Mouse (Mus musculus) kidney, embryonic 14.5 days (tissue): ENCODE results near the gene Cpne5. TPM values are rescaled to one million over a fixed set of nuclear protein-coding genes. Genes with fewer than 3 reads are reported as not detected.

Experiments used
- ATAC-seq: fragments of 200-750 bp; cut with Nextera tagmentation; 2 replicates; pipeline ENCODE4 v1.8.0; 2017; ENCODE audit warnings: moderate number of reproducible peaks, mild to moderate bottlenecking, moderate TSS enrichment, moderate library complexity; ENCODE audit not compliant: low FRiP score, low TSS enrichment
- H3K27ac ChIP-seq: fragments of 300-500 bp; sonication (generic); 2 replicates; pipeline ENCODE4 v1.5.1; 2014; ENCODE audit warnings: low read depth, mild to moderate bottlenecking, low read length, moderate library complexity, mixed read lengths
- H3K27me3 ChIP-seq: fragments of 300-500 bp; sonication (generic); 2 replicates; pipeline ENCODE4 v1.6.1; 2014; ENCODE audit warnings: mild to moderate bottlenecking, low read length; ENCODE audit not compliant: control insufficient read depth, insufficient read depth
- H3K36me3 ChIP-seq: fragments of 300-500 bp; sonication (generic); 2 replicates; pipeline ENCODE4 v1.6.1; 2014; ENCODE audit warnings: low read length, mixed read lengths; ENCODE audit not compliant: control insufficient read depth, insufficient read depth
- H3K4me1 ChIP-seq: fragments of 300-500 bp; sonication (generic); 2 replicates; pipeline ENCODE4 v1.6.1; 2014; ENCODE audit warnings: low read length, mixed read lengths; ENCODE audit not compliant: control insufficient read depth, insufficient read depth
- H3K4me2 ChIP-seq: fragments of 300-500 bp; sonication (generic); replicated peaks from 2 replicates; pipeline ENCODE4 v1.6.1; 2014; ENCODE audit warnings: low read depth, mild to moderate bottlenecking, low read length
- H3K4me3 ChIP-seq: fragments of 300-500 bp; sonication (generic); 2 replicates; pipeline ENCODE4 v1.5.1; 2014; ENCODE audit warnings: mild to moderate bottlenecking, low read length
- H3K9ac ChIP-seq: fragments of 300-500 bp; sonication (generic); 2 replicates; pipeline ENCODE4 v1.6.1; 2014; ENCODE audit warnings: low read depth, mild to moderate bottlenecking, low read length, moderate library complexity
- H3K9me3 ChIP-seq: fragments of 300-500 bp; sonication (generic); 2 replicates; pipeline ENCODE4 v1.6.1; 2016; ENCODE audit warnings: low read length; ENCODE audit not compliant: control insufficient read depth
- WGBS: fragments of 180-500 bp; shearing (Covaris S2); extraction: QIAGEN DNeasy Blood & Tissue Kit; methylation state at CpG from one replicate; pipeline ENCODE4 v1.1.7; 2014; 5-methylcytosine and 5-hydroxymethylcytosine counted together
- polyA plus RNA-seq: library from polyadenylated mRNA; unstranded; fragments of >200 nt; fragmentation: Nextera tagmentation; extraction: Ambion mirVana; gene quantifications from 2 replicates; pipeline ENCODE4 v1.2.1, GENCODE M21; 2014

Gene Cpne5
- polyA plus RNA-seq, 1 experiment from 2014 or later, result 12.3 TPM

- Histone ChIP-seq H3K9ac (no peak overlapping the region), H3K4me3 (no peak overlapping the region), H3K36me3 (no peaks in the 10 kb centered on the region), H3K4me1 (no peaks in the 10 kb centered on the region), H3K27me3 (no peaks in the 10 kb centered on the region), H3K27ac (no peak overlapping the region), H3K4me2 (no peak overlapping the region), H3K9me3 (no peaks in the 10 kb centered on the region)
- WGBS, result 68% methylated on average over 5 of the region's 5 CpGs
- ATAC-seq, result no peak
These were observed 108.6 kb downstream of the Cpne5 start for GRCm38 (mm10) chr17:29129341-29129740.

- Histone ChIP-seq H3K36me3 (no peaks in the 10 kb centered on the region), H3K9me3 (no peaks in the 10 kb centered on the region), H3K27ac (no peak overlapping the region), H3K4me3 (no peak overlapping the region), H3K4me1 (no peaks in the 10 kb centered on the region), H3K9ac (no peak overlapping the region), H3K4me2 (no peak overlapping the region), H3K27me3 (no peaks in the 10 kb centered on the region)
- 91% methylated on average over 3 of the region's 3 CpGs for WGBS
- no peak for ATAC-seq
These were observed 111.4 kb downstream of the Cpne5 start for GRCm38 (mm10) chr17:29126561-29126960.

GRCm38 (mm10) chr17:29123578-29124174 is 114.3 kb downstream of the Cpne5 start:
- peak; percentile 87 for ATAC-seq
- H3K27me3 ChIP-seq, result no peaks in the 10 kb centered on the region
- H3K4me3 ChIP-seq, result no peak overlapping the region
- 47% methylated on average over 6 of the region's 6 CpGs for WGBS
- H3K4me1 ChIP-seq, result no peaks in the 10 kb centered on the region
- no peak overlapping the region for H3K9ac ChIP-seq
- H3K4me2 ChIP-seq, result no peak overlapping the region
- H3K9me3 ChIP-seq, result no peaks in the 10 kb centered on the region
- peak overlapping the region; percentile 39; the same call in 1 of the 2 replicates for H3K27ac ChIP-seq
- no peaks in the 10 kb centered on the region for H3K36me3 ChIP-seq

- H3K27me3 ChIP-seq, result no peaks in the 10 kb centered on the region
- H3K36me3 ChIP-seq, result no peaks in the 10 kb centered on the region
- no peak overlapping the region for H3K9ac ChIP-seq
- no peak overlapping the region for H3K4me2 ChIP-seq
- no peaks in the 10 kb centered on the region for H3K4me1 ChIP-seq
- WGBS, result 66% methylated on average over 6 of the region's 6 CpGs
- H3K4me3 ChIP-seq, result no peak overlapping the region
- no peaks in the 10 kb centered on the region for H3K9me3 ChIP-seq
- no peak for ATAC-seq
- H3K27ac ChIP-seq, result peak overlapping the region; percentile 39; the same call in 1 of the 2 replicates
These were observed 115.2 kb downstream of the Cpne5 start for GRCm38 (mm10) chr17:29122817-29123216.

- Histone ChIP-seq H3K4me2 (no peak overlapping the region), H3K27ac (no peak overlapping the region), H3K36me3 (no peaks in the 10 kb centered on the region), H3K27me3 (no peaks in the 10 kb centered on the region), H3K9me3 (no peaks in the 10 kb centered on the region), H3K4me1 (no peaks in the 10 kb centered on the region), H3K9ac (no peak overlapping the region), H3K4me3 (no peak overlapping the region)
- ATAC-seq, result no peak
- 65% methylated on average over 12 of the region's 12 CpGs for WGBS
These were observed 117.3 kb downstream of the Cpne5 start for GRCm38 (mm10) chr17:29120666-29121065.

GRCm38 (mm10) chr17:29118057-29118456 is 119.9 kb downstream of the Cpne5 start:
- no peak overlapping the region for H3K4me3 ChIP-seq
- WGBS, result 42% methylated on average over 5 of the region's 5 CpGs
- H3K9me3 ChIP-seq, result no peaks in the 10 kb centered on the region
- no peaks in the 10 kb centered on the region for H3K4me1 ChIP-seq
- H3K27me3 ChIP-seq, result no peaks in the 10 kb centered on the region
- no peaks in the 10 kb centered on the region for H3K36me3 ChIP-seq
- no peak overlapping the region for H3K27ac ChIP-seq
- H3K9ac ChIP-seq, result no peak overlapping the region
- H3K4me2 ChIP-seq, result no peak overlapping the region
- no peak for ATAC-seq

GRCm38 (mm10) chr17:29117006-29117648 is 120.8 kb downstream of the Cpne5 start:
- ATAC-seq, result no peak
- Histone ChIP-seq H3K36me3 (no peaks in the 10 kb centered on the region), H3K4me1 (no peaks in the 10 kb centered on the region), H3K9ac (no peak overlapping the region), H3K9me3 (no peaks in the 10 kb centered on the region), H3K27ac (no peak overlapping the region), H3K4me2 (no peak overlapping the region), H3K4me3 (no peak overlapping the region), H3K27me3 (no peaks in the 10 kb centered on the region)
- WGBS, result 80% methylated on average over 8 of the region's 8 CpGs

- ATAC-seq, result no peak
- H3K9ac ChIP-seq, result no peak overlapping the region
- no peak overlapping the region for H3K4me2 ChIP-seq
- no peaks in the 10 kb centered on the region for H3K9me3 ChIP-seq
- WGBS, result 80% methylated on average over 12 of the region's 12 CpGs
- H3K4me3 ChIP-seq, result no peak overlapping the region
- H3K4me1 ChIP-seq, result no peaks in the 10 kb centered on the region
- H3K27ac ChIP-seq, result no peak overlapping the region
- H3K27me3 ChIP-seq, result no peaks in the 10 kb centered on the region
- H3K36me3 ChIP-seq, result no peaks in the 10 kb centered on the region
These were observed 121.9 kb downstream of the Cpne5 start for GRCm38 (mm10) chr17:29116023-29116422.

GRCm38 (mm10) chr17:29113591-29114352 is 124.2 kb downstream of the Cpne5 start, which contains the start of gene Rab44:
Rab44 (plus strand) TSS chr17:29114145.
- no peaks in the 10 kb centered on the region for H3K9me3 ChIP-seq

More at GRCm38 (mm10) chr17:29113591-29114352, 124.2 kb downstream of the Cpne5 start, which contains the start of gene Rab44:
- no peaks in the 10 kb centered on the region for H3K4me1 ChIP-seq
- H3K36me3 ChIP-seq, result no peaks in the 10 kb centered on the region
- 90% methylated on average over 13 of the region's 13 CpGs for WGBS
- H3K9ac ChIP-seq, result no peak within 1 kb of the TSS
- H3K4me3 ChIP-seq, result no peak within 1 kb of the TSS
- H3K4me2 ChIP-seq, result no peak within 1 kb of the TSS
- no peak within 1 kb of the TSS for H3K27ac ChIP-seq
- no peaks in the 10 kb centered on the region for H3K27me3 ChIP-seq
- no peak for ATAC-seq
